Mouse (Mus musculus): Measurements from ENCODE around the gene Pim1. TPM values are rescaled to one million over a fixed set of nuclear protein-coding genes. Genes with fewer than 3 reads are reported as not detected.
A peak's percentile ranks its signal among the peaks of the same experiment; 100 is the strongest.
"Not testable (repeated sequence)": the region's sequence is repeated elsewhere in the genome, so short reads cannot be mapped to it uniquely, and the experiment has no call there.

The Pim1 gene
- total RNA-seq (2017), result 426 and 588 TPM in 2 replicates

DNA sequence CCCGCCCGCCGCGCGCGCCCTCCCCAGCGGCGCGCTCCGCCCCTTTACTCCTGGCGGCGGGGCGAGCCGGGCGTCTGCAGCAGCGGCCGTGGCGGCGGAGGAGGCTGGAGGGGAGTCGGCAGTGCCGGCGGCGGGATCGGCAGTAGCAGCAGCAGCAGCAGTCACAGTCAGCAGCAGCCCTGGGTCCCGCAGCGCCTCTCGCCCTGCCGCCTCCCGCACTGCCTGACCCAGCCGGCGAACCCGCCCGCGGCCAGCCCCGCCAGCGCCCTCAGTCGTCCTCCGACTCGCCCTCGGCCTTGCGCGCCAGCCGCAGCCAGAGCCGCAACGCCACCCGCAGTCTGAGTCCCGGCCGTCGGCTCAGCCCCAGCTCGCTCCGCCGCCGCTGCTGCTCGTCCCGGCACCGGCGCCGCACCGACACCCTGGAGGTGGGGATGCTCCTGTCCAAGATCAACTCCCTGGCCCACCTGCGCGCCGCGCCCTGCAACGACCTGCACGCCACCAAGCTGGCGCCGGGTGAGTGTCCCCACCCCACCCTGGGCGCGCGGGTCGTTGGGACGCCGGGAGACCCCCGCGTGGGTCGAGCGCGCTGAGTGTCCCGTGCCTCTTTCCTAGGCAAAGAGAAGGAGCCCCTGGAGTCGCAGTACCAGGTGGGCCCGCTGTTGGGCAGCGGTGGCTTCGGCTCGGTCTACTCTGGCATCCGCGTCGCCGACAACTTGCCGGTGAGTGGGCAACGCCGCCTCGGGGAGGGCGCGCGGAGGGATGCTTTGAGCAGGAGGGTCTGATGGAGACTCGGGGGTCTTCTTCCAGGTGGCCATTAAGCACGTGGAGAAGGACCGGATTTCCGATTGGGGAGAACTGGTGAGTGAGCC is at the start of gene Pim1:
Gene Pim1, plus strand, starts transcription at position 41 of the 869 bp plus-strand sequence.
- ATAC-seq (replicated peaks in 1 of 2; ENCODE audit: insufficient read depth in 1 of 2, low FRiP score in 2 of 2, low TSS enrichment in 1 of 2, low read depth in 1 of 2, poor library complexity in 2 of 2, severe bottlenecking in 2 of 2), result peak in 1 of 2 experiments; percentile 16; a peak in 2 of 4 replicates

- ATAC-seq (replicated peaks in 1 of 2; ENCODE audit: insufficient read depth in 1 of 2, low FRiP score in 2 of 2, low TSS enrichment in 1 of 2, low read depth in 1 of 2, poor library complexity in 2 of 2, severe bottlenecking in 2 of 2), result no peak
These were observed 49.0 kb upstream of the Pim1 start for GRCm38 (mm10) chr17:29441562-29441961.

DNA sequence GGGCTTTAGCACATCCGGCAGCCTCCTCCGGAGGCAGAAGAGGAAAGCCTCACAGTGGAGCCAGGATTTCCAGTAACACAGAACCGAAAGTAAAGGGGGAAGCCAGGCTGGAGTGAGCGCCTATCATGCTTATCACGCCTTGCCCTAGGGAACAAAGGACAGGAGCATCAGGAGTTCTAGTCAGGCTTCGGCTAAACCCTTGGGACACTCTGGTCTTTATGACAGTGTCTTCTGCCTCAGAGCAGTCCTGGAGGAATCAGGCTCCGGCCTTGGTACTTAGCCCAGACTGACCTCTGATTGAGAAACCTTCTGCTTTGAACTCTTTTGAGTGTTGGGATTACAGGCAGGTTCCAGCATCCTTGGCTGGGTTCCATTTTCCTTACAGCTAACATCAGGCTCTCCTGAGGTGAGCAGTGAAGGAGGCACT is 48.4 kb upstream of the Pim1 start:
- ATAC-seq (replicated peaks in 1 of 2; ENCODE audit: insufficient read depth in 1 of 2, low FRiP score in 2 of 2, low TSS enrichment in 1 of 2, low read depth in 1 of 2, poor library complexity in 2 of 2, severe bottlenecking in 2 of 2), result 0 out of 4 replicates have a peak, but pooled peaks of 1 of the 2 experiments have one; percentile 23

- no peak for ATAC-seq (replicated peaks in 1 of 2; ENCODE audit: insufficient read depth in 1 of 2, low FRiP score in 2 of 2, low TSS enrichment in 1 of 2, low read depth in 1 of 2, poor library complexity in 2 of 2, severe bottlenecking in 2 of 2)
These were observed 46.8 kb upstream of the Pim1 start for GRCm38 (mm10) chr17:29443724-29444123.

- no peak for ATAC-seq (replicated peaks in 1 of 2; ENCODE audit: insufficient read depth in 1 of 2, low FRiP score in 2 of 2, low TSS enrichment in 1 of 2, low read depth in 1 of 2, poor library complexity in 2 of 2, severe bottlenecking in 2 of 2)
These were observed 45.5 kb upstream of the Pim1 start for GRCm38 (mm10) chr17:29445072-29445471.

- no peak for ATAC-seq (replicated peaks in 1 of 2; ENCODE audit: insufficient read depth in 1 of 2, low FRiP score in 2 of 2, low TSS enrichment in 1 of 2, low read depth in 1 of 2, poor library complexity in 2 of 2, severe bottlenecking in 2 of 2)
These were observed 43.2 kb upstream of the Pim1 start for GRCm38 (mm10) chr17:29447323-29447722.

DNA sequence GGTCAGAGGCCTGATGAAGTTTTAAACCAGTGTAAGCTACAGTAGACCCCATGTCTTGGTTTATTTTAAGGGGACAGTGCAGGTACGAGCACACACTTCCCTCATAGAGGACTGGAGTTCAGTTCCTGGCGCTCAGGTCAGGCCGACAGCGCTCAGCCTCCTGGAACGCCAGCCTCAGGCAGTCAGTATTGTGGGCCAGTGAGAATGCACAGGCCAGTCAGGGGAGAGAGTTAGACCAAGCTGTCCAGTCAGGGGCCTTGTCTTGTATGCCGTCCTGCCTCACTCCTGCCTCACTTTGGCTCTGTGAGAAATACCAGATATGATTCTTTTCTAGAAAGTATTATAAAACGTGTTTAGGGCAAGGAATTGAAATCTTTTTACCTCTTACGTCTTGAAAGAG is 42.5 kb upstream of the Pim1 start:
- no peak for ATAC-seq (replicated peaks in 1 of 2; ENCODE audit: insufficient read depth in 1 of 2, low FRiP score in 2 of 2, low TSS enrichment in 1 of 2, low read depth in 1 of 2, poor library complexity in 2 of 2, severe bottlenecking in 2 of 2)

DNA sequence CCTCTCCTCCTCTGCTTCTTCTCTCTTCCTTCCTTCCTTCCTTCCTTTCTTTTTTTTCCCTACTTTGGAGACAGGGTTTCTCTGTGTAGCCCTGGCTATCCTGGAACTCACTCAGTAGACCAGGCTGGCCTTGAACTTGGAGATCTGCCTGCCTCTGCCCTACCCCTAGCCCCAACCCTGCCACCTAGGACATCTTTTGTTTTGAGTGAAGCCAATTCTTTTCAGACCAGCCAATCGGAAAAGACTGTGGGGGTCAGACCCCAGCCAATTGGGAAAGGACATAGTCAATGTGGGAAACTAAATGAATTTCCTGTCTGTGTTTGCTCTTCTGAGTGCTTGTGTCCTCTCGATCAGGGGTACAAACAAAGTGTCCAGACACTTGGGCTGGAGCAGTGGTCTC is 42.0 kb upstream of the Pim1 start:
- no peak for ATAC-seq (replicated peaks in 1 of 2; ENCODE audit: insufficient read depth in 1 of 2, low FRiP score in 2 of 2, low TSS enrichment in 1 of 2, low read depth in 1 of 2, poor library complexity in 2 of 2, severe bottlenecking in 2 of 2)

DNA sequence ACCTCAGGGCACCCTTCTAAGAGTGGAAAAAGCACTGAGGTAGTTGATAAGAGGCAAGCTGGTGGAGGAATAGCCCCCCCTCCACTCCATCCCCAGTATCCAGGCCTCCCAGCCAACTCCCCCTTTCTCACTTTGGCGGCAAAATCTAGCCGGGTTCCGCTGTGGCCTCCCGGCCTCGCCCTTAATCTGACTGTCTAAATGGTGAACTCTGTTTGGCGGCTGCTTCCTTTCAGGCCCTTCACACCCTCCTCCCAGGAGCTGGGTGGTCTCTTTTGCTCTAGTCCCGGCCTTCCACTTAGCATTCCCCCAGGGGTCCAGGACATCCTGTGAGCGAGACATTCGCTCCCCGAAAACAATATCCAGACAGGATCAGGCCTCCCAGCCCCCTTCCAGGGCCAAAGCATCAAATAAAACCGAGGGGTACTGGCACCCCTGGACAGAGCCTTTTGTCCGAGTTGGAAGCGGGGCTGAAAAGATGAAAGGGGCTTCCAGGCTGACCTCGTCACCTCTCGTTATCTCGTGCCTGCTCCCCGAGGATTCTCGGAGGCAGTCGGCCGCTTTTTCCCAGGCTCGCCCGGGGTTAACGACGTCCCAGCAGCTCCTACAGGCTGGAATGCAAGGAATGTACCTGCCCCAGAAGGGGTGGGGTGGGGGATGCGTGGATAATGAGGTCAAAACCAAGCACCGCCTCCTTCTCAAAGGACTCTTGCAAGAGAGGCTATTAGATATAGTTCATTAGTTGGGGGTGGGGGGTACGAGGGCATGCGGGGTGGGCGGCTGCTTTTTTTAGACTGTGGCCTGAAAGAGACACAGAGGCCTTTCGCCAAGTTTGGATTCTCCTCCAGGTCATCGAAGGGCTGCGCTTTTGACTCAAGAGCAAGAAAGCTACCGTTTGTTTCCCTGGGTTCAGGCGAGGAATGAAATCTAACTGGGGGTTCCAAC is 39.4 kb upstream of the Pim1 start:
- ATAC-seq (replicated peaks in 1 of 2; ENCODE audit: insufficient read depth in 1 of 2, low FRiP score in 2 of 2, low TSS enrichment in 1 of 2, low read depth in 1 of 2, poor library complexity in 2 of 2, severe bottlenecking in 2 of 2), result peak in 1 of 2 experiments; percentile 12; a peak in 1 of 4 replicates

- ATAC-seq (replicated peaks in 1 of 2; ENCODE audit: insufficient read depth in 1 of 2, low FRiP score in 2 of 2, low TSS enrichment in 1 of 2, low read depth in 1 of 2, poor library complexity in 2 of 2, severe bottlenecking in 2 of 2), result no peak
These were observed 38.7 kb upstream of the Pim1 start for GRCm38 (mm10) chr17:29451841-29452210.

GRCm38 (mm10) chr17:29454119-29454518 is 36.4 kb upstream of the Pim1 start:
- ATAC-seq (replicated peaks in 1 of 2; ENCODE audit: insufficient read depth in 1 of 2, low FRiP score in 2 of 2, low TSS enrichment in 1 of 2, low read depth in 1 of 2, poor library complexity in 2 of 2, severe bottlenecking in 2 of 2), result not testable (repeated sequence)

DNA sequence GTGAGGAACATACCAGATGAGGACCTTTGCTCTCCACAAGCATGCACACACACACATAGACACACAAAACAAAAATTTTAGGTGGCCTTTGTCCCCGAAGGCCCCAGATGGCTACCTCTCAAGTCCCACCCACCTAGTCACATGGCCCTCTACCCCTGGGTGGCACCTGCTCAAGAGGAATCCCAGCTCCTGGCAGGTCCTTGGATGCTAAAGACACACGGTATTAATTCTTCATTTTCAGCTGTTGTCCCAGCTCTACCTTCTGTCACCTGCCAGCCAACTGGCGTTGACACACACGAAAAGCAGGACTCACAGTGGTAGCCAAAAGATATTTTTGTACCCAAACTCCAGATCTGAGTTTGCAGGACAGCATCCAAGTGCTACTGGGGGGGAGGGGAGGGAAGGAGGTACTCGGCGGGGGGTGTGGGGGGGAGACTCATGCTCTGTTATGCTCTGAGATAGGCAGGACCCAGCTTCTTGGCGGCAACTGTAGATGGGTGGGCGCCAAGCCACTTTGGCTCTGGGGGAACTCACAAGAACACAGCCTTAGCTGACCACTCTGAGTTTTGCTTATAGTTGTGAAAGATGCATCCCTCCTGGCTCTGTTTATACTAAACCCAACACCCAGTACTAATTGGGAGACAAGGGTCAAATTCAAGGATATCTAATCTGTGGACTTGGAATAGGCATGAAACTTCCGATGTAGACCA is 35.0 kb upstream of the Pim1 start:
- ATAC-seq (replicated peaks in 1 of 2; ENCODE audit: insufficient read depth in 1 of 2, low FRiP score in 2 of 2, low TSS enrichment in 1 of 2, low read depth in 1 of 2, poor library complexity in 2 of 2, severe bottlenecking in 2 of 2), result no peak

- ATAC-seq (replicated peaks in 1 of 2; ENCODE audit: insufficient read depth in 1 of 2, low FRiP score in 2 of 2, low TSS enrichment in 1 of 2, low read depth in 1 of 2, poor library complexity in 2 of 2, severe bottlenecking in 2 of 2), result no peak
These were observed 34.1 kb upstream of the Pim1 start for GRCm38 (mm10) chr17:29456476-29456875.

DNA sequence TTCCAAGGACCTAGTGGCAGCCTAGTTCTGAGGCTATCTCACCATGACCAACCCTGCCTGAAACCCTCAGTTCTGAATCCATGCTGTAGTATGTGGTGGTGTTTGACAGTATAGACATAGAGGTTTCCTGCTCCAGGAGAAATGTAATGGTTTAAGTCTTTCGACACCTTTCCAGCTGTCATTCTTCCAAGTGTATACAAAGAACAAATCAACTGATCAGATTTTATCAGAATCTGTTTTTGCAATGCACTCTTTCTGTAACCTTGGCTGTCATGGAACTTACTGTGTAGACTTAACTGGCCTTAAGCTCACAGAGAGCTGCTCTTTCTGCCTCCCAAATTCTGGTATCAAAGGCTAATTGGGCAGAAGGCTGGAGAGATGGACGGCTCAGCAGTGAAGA is 33.6 kb upstream of the Pim1 start:
- no peak for ATAC-seq (replicated peaks in 1 of 2; ENCODE audit: insufficient read depth in 1 of 2, low FRiP score in 2 of 2, low TSS enrichment in 1 of 2, low read depth in 1 of 2, poor library complexity in 2 of 2, severe bottlenecking in 2 of 2)

DNA sequence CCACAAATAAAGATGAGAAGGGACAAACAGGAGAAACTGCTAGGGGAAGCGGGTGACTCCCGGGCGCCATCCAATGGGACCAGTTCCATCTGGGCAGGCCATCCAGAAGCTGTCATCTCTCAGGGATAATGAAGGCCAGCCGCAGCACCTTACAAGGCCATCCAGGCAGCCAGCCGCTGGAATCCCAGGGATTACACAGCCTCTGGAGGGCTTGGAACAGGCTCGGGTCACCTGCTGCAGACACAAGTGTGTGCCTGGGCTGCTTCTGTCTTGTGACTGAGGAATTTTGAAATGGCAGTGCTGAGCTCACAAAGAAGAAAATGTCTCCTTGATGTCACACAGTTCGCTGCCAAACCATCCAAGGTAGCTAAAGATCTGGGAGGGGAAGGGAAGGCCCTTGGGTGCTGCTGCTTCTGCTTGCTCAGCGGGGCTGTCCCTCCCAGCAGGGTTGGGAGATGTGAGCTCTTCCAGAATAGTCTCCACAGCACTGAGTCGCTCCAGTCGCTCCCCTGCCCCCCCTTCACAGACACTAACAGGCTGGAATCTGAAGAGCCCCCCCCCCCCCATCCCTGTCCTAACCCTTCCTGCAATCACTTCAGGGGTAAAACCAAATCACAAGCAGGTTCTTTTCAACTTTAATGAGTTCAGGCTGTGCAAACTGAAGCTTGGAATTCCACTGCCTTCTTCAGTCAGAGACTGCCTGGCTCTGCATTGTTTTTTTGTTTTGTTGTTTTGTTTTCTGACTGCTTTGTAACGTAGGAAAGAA is 32.6 kb upstream of the Pim1 start:
- no peak for ATAC-seq (replicated peaks in 1 of 2; ENCODE audit: insufficient read depth in 1 of 2, low FRiP score in 2 of 2, low TSS enrichment in 1 of 2, low read depth in 1 of 2, poor library complexity in 2 of 2, severe bottlenecking in 2 of 2)

GRCm38 (mm10) chr17:29459321-29460118 is 31.0 kb upstream of the Pim1 start:
- no peak; a peak in 1 of 4 replicates for ATAC-seq (replicated peaks in 1 of 2; ENCODE audit: insufficient read depth in 1 of 2, low FRiP score in 2 of 2, low TSS enrichment in 1 of 2, low read depth in 1 of 2, poor library complexity in 2 of 2, severe bottlenecking in 2 of 2)

Data from hematopoietic stem cell, adult 5-6 weeks (primary cell).